Mouse (Mus musculus) forebrain, embryonic 14.5 days (tissue): Measurements from ENCODE around the gene Phf7. TPM values are rescaled to one million over a fixed set of nuclear protein-coding genes. Genes with fewer than 3 reads are reported as not detected.
A peak's percentile ranks its signal among the peaks of the same experiment; 100 is the strongest.

Experiments
- ATAC-seq: fragments of 200-750 bp; cut with Nextera tagmentation; 2 replicates; pipeline ENCODE4 v1.8.0; 2017; ENCODE audit warnings: mild to moderate bottlenecking, moderate library complexity
- DNase-seq: peaks from one replicate; pipeline ENCODE4 v3.0.0-alpha.2; 2015; ENCODE audit warnings: low spot score
- H3K27ac ChIP-seq: fragments of 300-500 bp; sonication (generic); 2 replicates; pipeline ENCODE4 v1.5.1; 2014; ENCODE audit warnings: low read depth, mild to moderate bottlenecking, control low read depth, low read length, moderate library complexity
- H3K27me3 ChIP-seq: fragments of 300-500 bp; sonication (generic); replicated peaks from 2 replicates; pipeline ENCODE4 v1.6.1; 2014; ENCODE audit warnings: low read length, control low read depth, mixed read lengths; ENCODE audit not compliant: control insufficient read depth, insufficient read depth
- H3K36me3 ChIP-seq: fragments of 300-500 bp; sonication (generic); 2 replicates; pipeline ENCODE4 v1.6.1; 2014; ENCODE audit warnings: low read length, control low read depth; ENCODE audit not compliant: control insufficient read depth, insufficient read depth
- H3K4me1 ChIP-seq: fragments of 300-500 bp; sonication (generic); 2 replicates; pipeline ENCODE4 v1.6.1; 2014; ENCODE audit warnings: antibody characterized with exemption, low read length, control low read depth; ENCODE audit not compliant: control insufficient read depth, insufficient read depth
- H3K4me2 ChIP-seq: fragments of 300-500 bp; sonication (generic); 2 replicates; pipeline ENCODE4 v1.6.1; 2014; ENCODE audit warnings: mild to moderate bottlenecking, control low read depth, low read length
- H3K4me3 ChIP-seq: fragments of 300-500 bp; sonication (generic); 2 replicates; pipeline ENCODE4 v1.5.1; 2014; ENCODE audit warnings: low read depth, low read length, control low read depth
- H3K9ac ChIP-seq: fragments of 300-500 bp; sonication (generic); 2 replicates; pipeline ENCODE4 v1.6.1; 2014; ENCODE audit warnings: mild to moderate bottlenecking, low read length, control low read depth, moderate library complexity
- H3K9me3 ChIP-seq: fragments of 300-500 bp; sonication (generic); replicated peaks from 2 replicates; pipeline ENCODE4 v1.6.1; 2016; ENCODE audit warnings: low read length, control low read depth, mixed read lengths; ENCODE audit not compliant: control insufficient read depth
- WGBS: fragments of 180-500 bp; shearing (Covaris S2); extraction: QIAGEN DNeasy Blood & Tissue Kit; methylation state at CpG from one replicate; pipeline ENCODE4 v1.1.7; 2014; 5-methylcytosine and 5-hydroxymethylcytosine counted together
- polyA plus RNA-seq: library from polyadenylated mRNA; unstranded; fragments of >200 nt; fragmentation: Nextera tagmentation; extraction: Ambion mirVana; gene quantifications from 2 replicates; pipeline ENCODE4 v1.2.1, GENCODE M21; 2014

The Phf7 gene
- polyA plus RNA-seq, 1 experiment from 2014 or later, result 13.2 TPM

DNA sequence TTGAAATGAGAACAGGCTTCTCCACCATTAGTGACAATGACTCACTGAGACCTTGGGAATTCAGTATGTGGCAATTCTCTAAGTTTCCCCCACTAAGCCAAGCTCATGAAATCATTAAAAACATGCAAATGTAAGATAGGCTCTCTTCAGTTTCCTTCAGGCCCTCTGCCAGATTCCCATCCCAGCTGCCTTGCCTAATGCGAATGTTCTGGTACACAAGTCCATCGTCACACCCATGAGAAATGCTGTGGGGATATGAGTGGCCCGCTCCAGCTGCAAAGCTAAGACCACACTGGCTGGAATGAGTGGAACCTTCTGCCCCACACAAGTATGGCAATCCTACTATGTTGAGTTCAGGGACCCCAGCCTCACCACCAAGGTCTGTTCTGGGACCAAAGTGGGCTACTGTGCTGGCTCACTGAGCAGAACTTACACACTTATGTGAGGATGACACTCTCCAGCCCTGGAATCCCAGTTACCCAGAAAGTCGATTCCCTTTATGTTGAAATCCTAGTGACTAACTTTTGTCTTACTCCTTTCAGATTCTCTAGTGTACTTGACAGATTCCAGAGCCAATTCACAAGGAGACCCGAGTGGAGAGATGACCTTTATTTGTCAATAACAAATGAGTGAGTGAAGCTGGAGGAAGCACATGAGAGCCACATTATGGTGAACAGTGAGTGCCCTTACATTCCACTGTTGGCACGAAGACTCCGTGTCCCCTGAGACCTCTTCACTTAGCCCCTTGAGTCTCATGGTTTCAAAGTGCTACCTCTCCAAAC is 13.8 kb downstream of the Phf7 start:
- H3K4me1 ChIP-seq, result no peaks in the 10 kb centered on the region
- H3K27ac ChIP-seq, result no peak overlapping the region
- ATAC-seq, result no peak
- no peak overlapping the region for H3K4me3 ChIP-seq
- H3K9ac ChIP-seq, result no peak overlapping the region
- H3K9me3 ChIP-seq, result no peaks in the 10 kb centered on the region
- H3K4me2 ChIP-seq, result no peak overlapping the region
- DNase-seq, result no peak
- WGBS, result 87% methylated on average over 7 of the region's 7 CpGs
- no peaks in the 10 kb centered on the region for H3K27me3 ChIP-seq
- H3K36me3 ChIP-seq, result no peaks in the 10 kb centered on the region

DNA sequence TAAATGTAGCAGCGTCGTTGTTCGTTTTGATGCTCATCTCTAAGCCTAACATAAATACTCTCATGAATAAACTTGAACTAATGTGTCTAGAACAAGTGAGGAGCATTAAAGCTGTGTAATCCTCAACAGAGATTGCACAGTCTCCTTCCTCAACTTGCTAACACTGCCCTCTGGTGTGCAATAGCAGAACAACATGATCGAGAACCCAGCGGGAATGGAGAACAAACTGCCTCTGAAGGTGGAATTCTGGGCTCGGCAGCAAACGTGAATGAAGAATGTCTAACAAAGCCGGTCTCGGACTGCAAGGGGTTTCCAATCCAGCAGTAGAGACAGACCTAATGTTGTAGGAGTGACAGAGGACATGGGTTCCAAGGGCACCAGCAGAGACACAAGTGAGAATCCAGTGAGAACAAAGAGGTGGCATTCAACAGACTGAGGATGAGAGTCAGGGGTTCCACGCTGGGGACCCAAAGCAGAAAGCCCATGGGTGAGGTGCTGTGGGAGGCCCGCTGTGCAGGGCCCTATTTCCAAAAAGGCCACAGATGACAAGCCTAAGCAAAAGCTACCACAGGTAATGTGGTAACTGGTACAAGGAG is 17.0 kb downstream of the Phf7 start:
- Histone ChIP-seq H3K9ac (0 out of 2 replicates have a peak overlapping the region, but pooled peaks have one; percentile 2), H3K27ac (no peak overlapping the region), H3K9me3 (no peaks in the 10 kb centered on the region)

DNA sequence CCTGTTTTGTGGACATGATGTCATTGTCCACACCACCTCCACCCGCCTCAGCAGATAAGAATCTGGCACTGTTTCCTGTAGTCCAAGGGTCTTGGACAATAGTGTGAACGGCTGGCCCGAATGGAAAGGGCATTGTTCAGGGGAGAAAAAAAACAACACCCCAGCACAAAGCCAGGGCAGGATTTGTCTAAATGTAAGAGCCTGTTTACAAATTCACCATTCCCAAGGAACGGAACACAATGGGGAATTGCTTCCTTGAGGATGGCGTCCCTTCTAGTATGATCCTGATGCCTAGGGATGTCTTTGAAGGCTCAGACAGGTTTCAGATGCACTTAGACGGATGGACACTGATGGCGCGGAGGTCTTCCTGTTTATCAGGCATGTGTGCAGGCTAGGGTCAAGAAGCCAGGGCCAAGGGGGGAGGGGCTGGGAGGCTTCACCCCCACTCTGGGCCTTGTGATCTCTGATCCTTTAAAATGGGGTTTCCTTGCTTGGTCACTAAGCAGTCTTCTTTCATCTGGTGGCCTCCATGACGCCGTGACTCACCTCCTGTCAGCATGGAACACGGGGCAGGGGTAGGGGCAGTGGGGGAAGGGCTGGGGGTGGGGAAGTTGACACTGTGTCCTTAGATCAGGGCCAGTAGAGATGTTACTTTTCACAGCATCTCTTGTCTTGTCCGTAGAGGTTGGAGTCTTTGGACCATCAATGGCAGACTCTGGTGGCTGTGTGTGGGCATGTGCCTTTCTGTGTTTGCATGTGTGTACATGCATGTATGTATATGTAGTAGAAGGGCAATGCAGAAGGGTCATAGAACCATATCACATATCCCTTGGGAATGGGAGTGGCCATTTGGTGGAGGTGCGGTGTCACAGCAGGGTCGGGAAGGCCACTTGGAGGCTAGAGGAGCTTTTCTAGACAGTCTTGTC is 17.8 kb downstream of the Phf7 start:
- H3K9me3 ChIP-seq, result no peaks in the 10 kb centered on the region
- WGBS, result 88% methylated on average over 14 of the region's 14 CpGs
- no peak overlapping the region for H3K4me2 ChIP-seq
- no peaks in the 10 kb centered on the region for H3K4me1 ChIP-seq
- H3K27me3 ChIP-seq, result no peaks in the 10 kb centered on the region
- no peak overlapping the region for H3K27ac ChIP-seq
- H3K9ac ChIP-seq, result no peak overlapping the region
- no peak for DNase-seq
- no peak overlapping the region for H3K4me3 ChIP-seq
- peak; percentile 23; the same call in 1 of the 2 replicates for ATAC-seq
- no peaks in the 10 kb centered on the region for H3K36me3 ChIP-seq

More for the DNA sequence above, 17.0 kb downstream of the Phf7 start:
- ATAC-seq, result peak; percentile 69
- DNase-seq, result peak; percentile 90
- Histone ChIP-seq H3K4me1 (no peaks in the 10 kb centered on the region), H3K4me3 (no peak overlapping the region), H3K27me3 (no peaks in the 10 kb centered on the region), H3K36me3 (no peaks in the 10 kb centered on the region), H3K4me2 (peak overlapping the region; percentile 5; the same call in 1 of the 2 replicates)
- 23% methylated on average over 11 of the region's 11 CpGs for WGBS

DNA sequence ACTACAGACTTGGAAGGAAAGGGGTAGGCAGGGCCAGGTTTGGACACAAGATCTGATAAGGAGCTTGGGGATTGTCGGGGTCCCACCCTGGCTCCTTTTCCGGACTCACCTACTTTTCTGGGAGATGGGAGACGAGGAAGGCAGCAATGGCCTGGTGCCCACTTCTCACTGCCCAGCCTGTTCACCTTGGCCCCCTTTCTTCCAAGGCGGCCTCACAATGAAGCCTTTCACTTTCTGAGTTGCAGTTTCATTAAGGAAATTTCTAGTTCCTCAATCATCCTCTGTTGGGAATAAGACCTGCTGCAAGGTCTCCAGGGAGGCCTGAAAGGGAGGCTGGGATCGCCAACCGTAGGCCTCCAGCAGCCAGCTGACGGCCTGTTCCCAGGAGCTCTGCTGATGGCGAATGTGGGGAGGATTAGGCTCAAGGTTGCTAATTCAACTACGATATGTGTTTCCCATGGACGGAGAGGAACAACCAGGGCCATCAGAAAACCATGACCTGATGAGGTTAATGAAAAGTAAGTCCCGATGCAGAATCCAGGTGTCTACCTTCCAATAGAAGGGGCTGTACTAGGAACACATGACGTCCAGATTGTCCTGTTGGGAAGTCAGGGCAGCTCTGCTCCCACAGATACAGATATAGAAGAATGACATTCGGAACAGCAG is 18.6 kb downstream of the Phf7 start:
- no peaks in the 10 kb centered on the region for H3K4me1 ChIP-seq
- no peak overlapping the region for H3K9ac ChIP-seq
- H3K4me3 ChIP-seq, result no peak overlapping the region
- no peak overlapping the region for H3K4me2 ChIP-seq
- no peak for ATAC-seq
- no peaks in the 10 kb centered on the region for H3K9me3 ChIP-seq
- H3K36me3 ChIP-seq, result no peaks in the 10 kb centered on the region
- H3K27ac ChIP-seq, result no peak overlapping the region
- H3K27me3 ChIP-seq, result no peaks in the 10 kb centered on the region
- no peak for DNase-seq
- WGBS, result 91% methylated on average over 13 of the region's 13 CpGs

DNA sequence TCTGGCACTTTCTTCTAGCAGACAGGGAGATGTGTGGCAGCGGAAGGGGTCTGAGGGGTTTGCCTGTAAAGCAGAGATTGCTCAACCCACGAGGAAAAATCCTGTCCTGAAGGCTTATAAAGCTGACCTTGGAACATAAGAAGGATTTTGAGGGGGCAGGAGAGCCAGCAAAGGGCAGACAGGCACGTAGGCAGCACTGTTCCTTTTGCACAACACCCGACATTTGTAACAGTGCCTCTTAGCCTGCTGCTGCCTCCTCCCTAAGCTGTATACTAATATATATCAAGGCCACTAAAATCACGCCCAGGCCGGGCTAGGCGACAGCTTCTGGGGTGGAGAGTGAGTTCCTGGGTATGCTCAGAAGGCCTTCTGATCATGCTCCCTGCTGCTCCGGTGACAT is 20.7 kb downstream of the Phf7 start:
- Histone ChIP-seq H3K9ac (no peak overlapping the region), H3K4me2 (no peak overlapping the region), H3K9me3 (no peaks in the 10 kb centered on the region), H3K36me3 (no peaks in the 10 kb centered on the region), H3K27me3 (no peaks in the 10 kb centered on the region), H3K27ac (no peak overlapping the region), H3K4me3 (no peak overlapping the region), H3K4me1 (no peaks in the 10 kb centered on the region)
- 73% methylated on average over 8 of the region's 8 CpGs for WGBS
- no peak for ATAC-seq
- DNase-seq, result no peak

DNA sequence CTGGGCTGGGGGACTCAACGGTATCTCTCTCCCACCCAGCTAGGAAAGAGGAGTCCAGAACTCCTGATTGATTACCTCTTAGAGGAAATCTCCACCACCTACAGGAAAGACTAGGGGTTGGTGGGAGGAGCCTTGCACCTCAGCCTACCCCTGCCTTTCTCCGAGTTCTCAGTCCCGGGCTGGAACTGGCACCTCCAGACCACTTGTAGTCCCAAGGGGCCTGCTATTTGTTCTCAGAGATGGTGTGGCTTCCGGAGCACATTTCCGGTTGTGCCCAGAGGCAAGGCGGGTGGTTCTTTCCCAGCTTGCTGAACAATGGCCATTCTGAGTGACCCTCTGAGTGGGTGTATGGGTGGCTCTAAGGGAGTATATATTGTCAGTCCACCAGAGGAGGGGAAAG is 22.9 kb downstream of the Phf7 start:
- DNase-seq, result no peak
- ATAC-seq, result no peak
- Histone ChIP-seq H3K27ac (no peak overlapping the region), H3K4me3 (no peak overlapping the region), H3K9ac (no peak overlapping the region), H3K9me3 (no peaks in the 10 kb centered on the region), H3K4me2 (no peak overlapping the region), H3K4me1 (no peaks in the 10 kb centered on the region), H3K36me3 (no peaks in the 10 kb centered on the region), H3K27me3 (no peaks in the 10 kb centered on the region)
- WGBS, result 81% methylated on average over 6 of the region's 6 CpGs

DNA sequence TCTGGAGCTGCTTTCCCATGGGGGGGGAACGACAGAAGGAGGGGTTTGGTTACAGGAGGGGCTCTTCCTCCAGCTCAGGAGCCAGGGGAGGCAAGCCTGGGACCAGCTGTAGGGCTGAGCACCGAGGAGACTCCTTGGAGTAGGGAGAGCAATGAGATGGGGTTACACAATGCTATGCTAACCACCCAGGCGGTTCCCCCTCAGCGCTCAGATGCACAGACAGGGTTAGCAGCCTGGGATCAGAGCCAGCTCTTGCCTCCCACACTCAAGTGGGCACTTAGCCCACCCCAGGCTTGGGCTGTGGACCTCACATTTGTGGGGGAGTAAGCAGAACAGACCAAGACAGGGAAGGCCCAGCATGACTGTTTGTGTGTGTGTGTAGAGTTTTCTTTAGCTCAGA is 24.1 kb downstream of the Phf7 start:
- WGBS, result 33% methylated on average over 4 of the region's 4 CpGs
- Histone ChIP-seq H3K27ac (no peak overlapping the region), H3K27me3 (no peaks in the 10 kb centered on the region), H3K9ac (no peak overlapping the region), H3K4me1 (no peaks in the 10 kb centered on the region), H3K9me3 (no peaks in the 10 kb centered on the region), H3K36me3 (no peaks in the 10 kb centered on the region), H3K4me3 (no peak overlapping the region), H3K4me2 (no peak overlapping the region)
- peak; percentile 52 for DNase-seq
- peak; percentile 42 for ATAC-seq

DNA sequence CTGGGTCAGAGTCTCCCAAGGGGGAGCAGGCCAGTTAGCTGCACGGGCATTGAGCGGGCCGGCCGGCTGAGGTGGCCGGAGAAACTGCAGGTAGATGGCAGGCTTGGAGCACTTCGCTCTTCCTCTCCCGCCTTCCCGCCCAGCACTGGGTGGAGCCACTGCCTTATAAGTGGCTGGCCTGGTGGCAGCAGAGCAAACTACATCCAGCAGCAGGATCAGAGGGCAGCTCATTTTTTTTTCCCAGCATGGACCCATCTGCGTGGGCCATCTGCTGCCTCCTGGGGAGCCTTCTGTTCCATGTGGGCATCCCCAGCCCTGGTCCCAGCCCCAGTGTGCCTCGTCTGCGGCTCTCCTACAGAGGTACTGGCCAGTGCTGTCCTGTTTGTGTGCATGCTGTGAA is 33.5 kb downstream of the Phf7 start, which contains the start of gene Sema3g:
Gene Sema3g, plus strand, starts transcription at position 195 of the 400 bp plus-strand sequence.
- Histone ChIP-seq H3K4me2 (peak within 1 kb of the TSS; percentile 5; the same call in 1 of the 2 replicates), H3K27ac (no peak within 1 kb of the TSS), H3K4me3 (no peak within 1 kb of the TSS), H3K9me3 (no peaks in the 10 kb centered on the region), H3K36me3 (no peaks in the 10 kb centered on the region), H3K27me3 (no peaks in the 10 kb centered on the region), H3K9ac (peak within 1 kb of the TSS; percentile 8; the same call in 1 of the 2 replicates), H3K4me1 (no peaks in the 10 kb centered on the region)
- DNase-seq (peak; percentile 56), ATAC-seq (peak; percentile 66)
- 11% methylated on average over 11 of the region's 11 CpGs for WGBS
